Mouse (Mus musculus): ENCODE results near the gene Ppp1r3f. TPM values are rescaled to one million over a fixed set of nuclear protein-coding genes. Genes with fewer than 3 reads are reported as not detected.

Ppp1r3f gene
- 6.0 and 7.5 TPM in 2 replicates for polyA plus RNA-seq (2015; fragmentation: Nextera tagmentation; extraction: Ambion mirVana)

DNA sequence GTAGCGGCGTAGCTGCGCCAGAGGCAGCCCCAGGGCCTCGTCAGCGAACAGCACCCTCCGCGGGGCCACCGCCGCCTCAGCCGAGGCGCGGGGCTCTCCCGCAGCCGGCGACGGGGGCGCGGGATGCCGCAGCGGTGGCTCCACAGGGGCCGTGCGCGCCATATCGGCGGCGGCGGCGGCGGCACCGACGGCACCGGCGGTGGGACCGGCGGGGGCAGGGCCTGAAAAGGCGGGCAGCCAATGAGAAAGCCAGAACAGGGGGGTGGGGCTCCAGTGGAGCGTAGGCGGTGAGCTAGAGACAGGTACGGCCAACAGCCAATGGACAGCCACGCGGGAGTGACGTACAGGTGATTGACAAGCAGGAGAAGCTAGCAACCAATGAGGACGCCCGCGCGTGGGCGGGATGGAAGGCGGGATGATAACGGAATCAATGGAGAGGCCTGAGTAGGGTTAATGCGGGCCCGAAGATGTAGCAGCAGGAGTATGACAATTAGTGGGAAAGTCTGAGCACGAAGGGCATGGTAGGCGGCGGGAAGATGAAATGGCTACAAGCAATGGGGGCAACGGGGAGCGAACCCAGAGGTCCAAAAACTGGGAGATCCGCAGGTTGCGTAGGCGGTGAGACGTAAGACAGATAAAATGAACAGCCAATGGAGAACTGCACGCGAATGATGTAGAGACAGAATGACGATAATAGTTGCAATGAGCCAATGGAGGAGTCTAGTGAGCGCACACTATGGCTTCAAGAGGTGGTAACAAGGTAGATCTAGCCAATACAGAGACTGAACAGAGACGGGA lies at the start of gene Ppp1r3f:
Gene Ppp1r3f (minus strand): TSS at position 197 of the 798 bp plus-strand sequence.
- H3K4me3 ChIP-seq (replicated peaks) = peak within 1 kb of the TSS; percentile 53
- peak; percentile 97 for ATAC-seq (ENCODE audit: low FRiP score)
- peak within 1 kb of the TSS; percentile 65 for H3K9ac ChIP-seq (replicated peaks)
- peak within 1 kb of the TSS; percentile 94 for H3K27ac ChIP-seq (replicated peaks)
- H3K27me3 ChIP-seq (replicated peaks) = no peaks in the 10 kb centered on the region
- WGBS = 20% methylated on average over 60 of the region's 65 CpGs
- H3K4me1 ChIP-seq = peaks cover 30% of the 10 kb centered on the region
- H3K4me2 ChIP-seq = peak within 1 kb of the TSS; percentile 65
- no peaks in the 10 kb centered on the region for H3K9me3 ChIP-seq (replicated peaks)
- no peaks in the 10 kb centered on the region for H3K36me3 ChIP-seq

DNA sequence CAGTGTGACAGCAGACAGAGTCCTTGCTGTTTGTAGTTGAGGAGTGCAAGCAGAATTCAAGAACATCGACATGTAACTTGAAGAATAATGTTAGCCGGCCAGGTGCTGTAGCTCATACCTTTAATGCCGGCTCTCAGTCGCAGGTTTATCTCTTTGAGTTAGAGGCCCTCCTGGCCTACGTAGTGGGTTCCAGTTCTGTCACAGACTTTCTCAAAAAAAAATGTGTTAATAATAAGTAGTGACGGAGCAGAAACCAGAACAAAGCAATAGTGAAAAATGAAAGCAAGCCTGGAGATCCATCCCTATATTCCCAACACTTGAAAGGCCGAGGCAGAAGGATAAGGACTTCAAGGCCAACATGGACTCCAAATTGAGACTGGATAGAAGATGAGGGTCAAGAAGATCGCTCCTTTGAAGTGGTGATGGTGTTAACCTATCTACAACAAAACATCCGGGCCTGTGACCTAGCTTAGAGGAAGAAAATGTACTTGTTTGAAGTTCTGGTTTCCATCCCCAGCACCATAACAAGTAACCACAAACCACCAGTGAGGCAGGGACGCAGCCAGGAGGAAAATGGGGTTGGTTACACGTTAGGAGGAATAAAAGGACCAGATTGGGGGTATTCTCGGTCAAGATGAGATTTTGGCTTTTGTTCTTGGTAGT lies 43.9 kb upstream of the Ppp1r3f start:
- ATAC-seq (ENCODE audit: low FRiP score) = no peak
- H3K27me3 ChIP-seq (replicated peaks) = no peaks in the 10 kb centered on the region
- 84% methylated on average over 12 of the region's 12 CpGs for WGBS
- no peak overlapping the region for H3K4me3 ChIP-seq (replicated peaks)
- H3K9ac ChIP-seq (replicated peaks) = no peak overlapping the region
- no peaks in the 10 kb centered on the region for H3K4me1 ChIP-seq
- no peaks in the 10 kb centered on the region for H3K36me3 ChIP-seq
- H3K4me2 ChIP-seq = no peak overlapping the region
- no peaks in the 10 kb centered on the region for H3K9me3 ChIP-seq (replicated peaks)
- H3K27ac ChIP-seq (replicated peaks) = no peak overlapping the region

DNA sequence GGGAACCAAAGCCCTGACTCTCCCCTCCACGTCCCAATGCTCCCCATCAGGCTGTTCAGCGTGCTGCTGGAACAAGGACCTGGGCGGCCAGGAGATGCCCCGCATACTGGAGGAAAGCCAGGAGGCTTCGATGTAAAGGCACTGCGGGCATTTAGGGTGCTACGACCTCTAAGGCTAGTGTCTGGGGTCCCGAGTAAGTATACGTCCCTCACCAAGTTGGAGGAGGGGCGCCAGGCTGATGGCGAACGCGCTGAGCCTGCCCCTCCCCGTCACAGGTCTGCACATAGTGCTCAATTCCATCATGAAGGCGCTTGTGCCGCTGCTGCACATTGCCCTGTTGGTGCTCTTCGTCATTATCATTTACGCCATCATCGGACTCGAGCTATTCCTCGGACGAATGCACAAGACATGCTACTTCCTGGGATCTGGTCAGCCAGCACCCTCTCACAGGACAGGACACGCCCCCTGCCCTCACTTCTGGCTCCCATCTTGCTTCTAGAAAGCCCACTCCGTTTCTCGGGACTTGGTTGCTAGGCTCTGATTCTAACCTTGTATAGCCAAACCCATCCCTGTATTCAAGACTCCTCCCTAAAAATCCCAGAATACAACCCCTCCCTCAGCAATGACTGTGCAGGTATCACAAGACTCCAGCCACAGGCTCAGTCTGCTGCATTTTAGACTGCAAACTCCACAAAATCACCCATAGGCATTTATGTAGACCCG lies 36.6 kb upstream of the Ppp1r3f start:
- peak overlapping the region; percentile 60 for H3K27ac ChIP-seq (replicated peaks)
- peak overlapping the region; percentile 49 for H3K9ac ChIP-seq (replicated peaks)
- WGBS = 29% methylated on average over 26 of the region's 26 CpGs

DNA sequence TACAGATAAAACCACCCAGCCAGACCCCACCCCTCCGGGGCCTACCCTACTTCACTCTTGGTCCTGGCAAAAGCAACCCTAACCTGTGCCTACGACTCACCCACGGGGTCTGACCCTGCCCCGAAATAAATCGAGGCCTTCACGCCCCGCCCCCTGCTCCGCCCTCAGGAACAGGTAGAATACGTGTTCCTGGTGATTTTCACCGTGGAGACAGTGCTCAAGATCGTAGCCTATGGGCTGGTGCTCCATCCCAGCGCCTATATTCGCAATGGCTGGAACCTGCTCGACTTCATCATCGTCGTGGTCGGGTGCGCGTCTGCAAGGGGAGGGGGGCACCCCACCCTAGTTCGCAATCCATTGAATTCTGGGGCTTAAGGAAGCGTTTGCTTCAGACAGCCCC lies 36.0 kb upstream of the Ppp1r3f start:
- 34% methylated on average over 21 of the region's 21 CpGs for WGBS
- Histone ChIP-seq H3K36me3 (no peaks in the 10 kb centered on the region), H3K27ac (replicated peaks) (peak overlapping the region; percentile 60), H3K4me3 (replicated peaks) (peak overlapping the region; percentile 42), H3K4me2 (peak overlapping the region; percentile 72), H3K9ac (replicated peaks) (peak overlapping the region; percentile 49), H3K9me3 (replicated peaks) (no peaks in the 10 kb centered on the region), H3K4me1 (no peaks in the 10 kb centered on the region), H3K27me3 (replicated peaks) (no peaks in the 10 kb centered on the region)
- ATAC-seq (ENCODE audit: low FRiP score) = peak; percentile 60

More for the DNA sequence above, 36.6 kb upstream of the Ppp1r3f start:
- Histone ChIP-seq H3K4me3 (replicated peaks) (peak overlapping the region; percentile 42), H3K27me3 (replicated peaks) (no peaks in the 10 kb centered on the region), H3K4me2 (peak overlapping the region; percentile 72), H3K36me3 (no peaks in the 10 kb centered on the region), H3K9me3 (replicated peaks) (no peaks in the 10 kb centered on the region), H3K4me1 (no peaks in the 10 kb centered on the region)
- peak; percentile 78 for ATAC-seq (ENCODE audit: low FRiP score)

DNA sequence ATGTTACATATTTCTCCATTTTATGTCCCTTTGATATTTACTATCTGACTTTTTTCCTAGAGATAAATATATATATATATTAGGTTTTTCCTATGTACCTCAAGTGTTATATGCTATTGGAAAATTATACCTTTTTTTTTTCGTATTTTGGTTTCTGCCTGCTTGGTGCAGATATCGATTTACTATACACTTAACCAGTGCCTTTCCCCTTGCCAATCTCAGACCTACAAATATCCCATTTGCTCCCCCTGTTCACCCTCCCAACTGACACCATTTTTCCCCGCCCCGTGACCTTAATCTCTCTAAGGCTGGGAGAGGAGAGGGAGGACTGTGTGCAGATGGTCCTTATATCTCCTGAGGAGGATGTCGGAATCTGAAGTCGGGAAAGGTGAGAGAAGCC lies 32.7 kb upstream of the Ppp1r3f start, which contains the start of gene Cacna1f:
Gene Cacna1f (plus strand): TSS at position 301 of the 400 bp plus-strand sequence.
- Histone ChIP-seq H3K9ac (replicated peaks) (no peak within 1 kb of the TSS), H3K36me3 (no peaks in the 10 kb centered on the region), H3K4me2 (no peak within 1 kb of the TSS), H3K27me3 (replicated peaks) (no peaks in the 10 kb centered on the region), H3K4me3 (replicated peaks) (no peak within 1 kb of the TSS), H3K9me3 (replicated peaks) (no peaks in the 10 kb centered on the region), H3K27ac (replicated peaks) (no peak within 1 kb of the TSS), H3K4me1 (peaks cover 10% of the 10 kb centered on the region)
- ATAC-seq (ENCODE audit: low FRiP score) = no peak
- WGBS = 85% methylated on average over 6 of the region's 6 CpGs

DNA sequence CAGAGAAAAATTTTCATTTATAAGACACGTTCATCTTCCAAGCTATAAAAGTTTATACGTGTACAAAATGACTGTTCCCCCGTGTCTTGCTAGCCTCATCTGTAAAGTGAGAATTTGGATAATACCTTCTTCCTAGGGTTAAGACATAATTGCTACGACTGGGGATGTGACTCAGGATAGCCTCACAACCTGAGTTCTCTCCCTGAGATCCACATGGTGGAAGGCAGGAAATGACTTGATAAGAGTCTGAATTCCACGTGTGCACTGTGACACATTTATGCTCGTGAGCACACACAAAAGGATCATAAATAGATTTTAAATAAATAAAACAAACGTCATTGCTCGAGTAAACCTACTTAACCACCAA lies 31.5 kb upstream of the Ppp1r3f start:
- H3K27ac ChIP-seq (replicated peaks) = no peak overlapping the region
- H3K4me2 ChIP-seq = 0 out of 2 replicates have a peak overlapping the region, but pooled peaks have one; percentile 56
- 46% methylated on average over 8 of the region's 8 CpGs for WGBS
- peaks cover 10% of the 10 kb centered on the region for H3K4me1 ChIP-seq
- H3K4me3 ChIP-seq (replicated peaks) = no peak overlapping the region
- no peaks in the 10 kb centered on the region for H3K27me3 ChIP-seq (replicated peaks)
- no peaks in the 10 kb centered on the region for H3K9me3 ChIP-seq (replicated peaks)
- no peaks in the 10 kb centered on the region for H3K36me3 ChIP-seq
- no peak; the same call in 1 of the 2 replicates for ATAC-seq (ENCODE audit: low FRiP score)
- no peak overlapping the region for H3K9ac ChIP-seq (replicated peaks)

DNA sequence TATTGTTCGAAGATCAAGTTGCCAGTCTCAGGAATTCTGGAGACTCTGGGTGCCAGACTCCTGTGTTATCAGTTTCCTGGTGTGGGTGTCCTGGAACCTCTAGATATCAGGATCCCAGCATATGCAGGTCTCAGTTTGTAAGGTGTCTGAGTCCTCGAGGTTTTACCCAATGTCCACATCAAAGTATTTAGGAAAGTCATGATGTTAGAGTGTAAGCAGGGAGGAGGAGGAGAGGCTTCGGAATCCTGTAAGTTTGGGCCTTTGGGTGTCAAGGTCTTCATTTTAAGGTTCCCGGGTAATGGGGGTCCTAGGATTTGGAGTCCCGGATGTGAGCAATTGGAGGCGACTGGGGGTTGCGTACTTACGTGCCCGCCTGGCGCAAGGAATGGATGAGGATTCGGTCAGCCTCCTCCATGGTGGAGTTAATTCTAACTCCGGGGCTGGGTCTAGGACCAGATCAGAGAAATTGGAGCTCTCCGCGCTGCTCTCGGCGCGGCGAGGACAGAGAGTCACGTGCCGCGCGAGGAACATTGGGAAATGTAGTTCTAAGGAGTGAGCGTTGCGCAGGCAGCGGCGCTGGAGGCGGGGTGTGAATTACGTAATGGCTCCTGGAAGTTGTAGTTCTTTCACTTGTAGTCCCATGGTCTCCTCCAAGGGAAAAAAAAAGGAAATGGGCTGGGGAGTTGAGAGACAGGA lies 30.9 kb upstream of the Ppp1r3f start, which contains the start of gene Ccdc22:
Gene Ccdc22 (minus strand): TSS at position 639 of the 696 bp plus-strand sequence.
- no peaks in the 10 kb centered on the region for H3K27me3 ChIP-seq (replicated peaks)
- no peaks in the 10 kb centered on the region for H3K36me3 ChIP-seq
- ATAC-seq (ENCODE audit: low FRiP score) = peak; percentile 91
- H3K4me2 ChIP-seq = peak within 1 kb of the TSS; percentile 56
- peak within 1 kb of the TSS; percentile 51 for H3K4me3 ChIP-seq (replicated peaks)
- H3K4me1 ChIP-seq = peaks cover 10% of the 10 kb centered on the region
- no peaks in the 10 kb centered on the region for H3K9me3 ChIP-seq (replicated peaks)
- WGBS = 22% methylated on average over 28 of the region's 28 CpGs
- H3K27ac ChIP-seq (replicated peaks) = peak within 1 kb of the TSS; percentile 71
- peak within 1 kb of the TSS; percentile 42 for H3K9ac ChIP-seq (replicated peaks)

DNA sequence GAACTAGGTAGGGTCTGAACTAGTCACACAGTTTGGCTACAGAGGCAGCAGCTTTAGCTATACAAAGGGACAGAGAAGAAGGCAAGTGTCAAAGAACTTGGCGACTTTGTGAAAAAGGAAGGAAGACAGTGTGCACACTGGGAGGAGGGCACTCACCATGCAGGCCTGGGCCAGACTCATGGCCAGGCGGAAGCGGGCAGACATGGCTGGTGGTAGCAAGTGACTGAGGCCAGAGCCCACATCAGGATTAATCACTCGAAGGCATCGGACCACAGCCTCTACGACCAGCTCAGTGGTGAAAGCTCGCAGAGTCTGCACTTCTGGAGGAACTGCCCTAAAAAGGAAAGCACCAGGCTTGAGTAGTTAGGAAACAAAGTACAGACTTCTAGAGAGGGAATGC lies 29.9 kb upstream of the Ppp1r3f start:
- H3K36me3 ChIP-seq = 0 out of 2 replicates have a peak, but pooled peaks cover 2% of the 10 kb centered on the region
- 94% methylated on average over 7 of the region's 7 CpGs for WGBS
- no peak for ATAC-seq (ENCODE audit: low FRiP score)
- no peaks in the 10 kb centered on the region for H3K9me3 ChIP-seq (replicated peaks)
- H3K27ac ChIP-seq (replicated peaks) = no peak overlapping the region
- peaks cover 10% of the 10 kb centered on the region for H3K4me1 ChIP-seq
- no peaks in the 10 kb centered on the region for H3K27me3 ChIP-seq (replicated peaks)
- H3K4me2 ChIP-seq = peak overlapping the region; percentile 56
- H3K9ac ChIP-seq (replicated peaks) = no peak overlapping the region
- 0 out of 2 replicates have a peak overlapping the region, but pooled peaks have one; percentile 51 for H3K4me3 ChIP-seq (replicated peaks)

DNA sequence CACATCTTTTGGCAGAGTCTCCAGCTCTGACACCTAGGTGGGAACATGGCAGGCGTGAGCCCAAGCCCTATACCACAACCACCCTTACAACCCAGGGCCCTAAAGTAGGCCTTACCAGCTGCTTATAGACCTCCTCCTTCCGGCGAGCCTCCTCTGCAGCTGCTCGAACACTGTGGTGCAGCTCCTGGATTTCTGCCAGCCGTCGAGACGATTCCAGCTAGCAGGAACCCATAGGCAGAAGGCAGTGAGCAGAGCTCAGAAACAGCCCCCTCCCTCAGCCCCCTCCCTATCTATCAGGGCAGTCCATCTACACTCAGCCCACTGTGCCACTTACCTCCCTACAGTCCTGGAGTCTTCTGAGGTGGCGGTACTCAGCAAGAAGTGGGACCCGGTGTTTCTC lies 21.3 kb upstream of the Ppp1r3f start:
- no peak overlapping the region for H3K4me3 ChIP-seq (replicated peaks)
- no peaks in the 10 kb centered on the region for H3K9me3 ChIP-seq (replicated peaks)
- H3K27me3 ChIP-seq (replicated peaks) = no peaks in the 10 kb centered on the region
- no peaks in the 10 kb centered on the region for H3K4me1 ChIP-seq
- 92% methylated on average over 9 of the region's 9 CpGs for WGBS
- H3K9ac ChIP-seq (replicated peaks) = no peak overlapping the region
- no peak overlapping the region for H3K4me2 ChIP-seq
- no peak for ATAC-seq (ENCODE audit: low FRiP score)
- H3K27ac ChIP-seq (replicated peaks) = no peak overlapping the region
- peaks cover 8% of the 10 kb centered on the region; the same call in 1 of the 2 replicates for H3K36me3 ChIP-seq

DNA sequence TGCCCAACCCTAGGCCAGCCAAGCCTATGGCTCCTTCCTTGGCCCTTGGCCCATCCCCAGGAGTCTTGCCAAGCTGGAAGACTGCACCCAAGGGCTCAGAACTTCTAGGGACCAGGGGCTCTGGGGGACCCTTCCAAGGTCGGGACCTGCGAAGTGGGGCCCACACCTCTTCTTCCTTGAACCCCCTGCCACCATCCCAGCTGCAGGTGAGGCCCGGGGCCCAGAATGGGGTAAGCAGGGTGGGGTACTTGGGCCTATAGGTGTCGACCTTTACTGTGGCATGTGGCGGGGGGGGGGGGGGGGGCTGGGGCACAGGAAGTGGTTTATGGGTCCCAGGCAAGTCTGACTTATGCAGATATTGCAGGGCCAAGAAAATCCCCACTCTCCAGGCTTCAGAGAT lies 12.3 kb upstream of the Ppp1r3f start:
- no peak for ATAC-seq (ENCODE audit: low FRiP score)
- H3K4me3 ChIP-seq (replicated peaks) = no peak overlapping the region
- H3K4me1 ChIP-seq = no peaks in the 10 kb centered on the region
- H3K27me3 ChIP-seq (replicated peaks) = no peaks in the 10 kb centered on the region
- H3K9ac ChIP-seq (replicated peaks) = no peak overlapping the region
- H3K4me2 ChIP-seq = no peak overlapping the region
- H3K27ac ChIP-seq (replicated peaks) = no peak overlapping the region
- 0 out of 2 replicates have a peak, but pooled peaks cover 4% of the 10 kb centered on the region for H3K36me3 ChIP-seq
- H3K9me3 ChIP-seq (replicated peaks) = no peaks in the 10 kb centered on the region
- WGBS = 93% methylated on average over 4 of the region's 5 CpGs

DNA sequence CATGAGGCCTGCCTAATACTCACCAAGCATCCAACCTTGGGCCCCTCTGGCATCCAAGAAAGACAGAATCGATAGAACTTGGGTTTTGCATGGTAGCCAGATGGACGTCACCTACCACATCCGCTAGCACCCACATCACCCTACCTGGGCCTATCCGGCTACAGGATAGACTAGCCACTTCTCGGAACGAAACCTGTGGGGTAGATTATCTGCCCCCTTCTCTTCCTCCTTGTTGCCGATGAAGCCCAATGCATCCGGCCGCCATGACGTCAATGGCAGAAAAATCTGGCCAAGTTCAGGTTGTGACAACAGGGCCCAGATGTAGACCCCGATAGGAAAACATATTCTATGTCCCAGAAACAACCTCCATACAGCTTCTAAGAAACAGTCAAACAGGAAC lies 9.8 kb upstream of the Ppp1r3f start:
- WGBS = 97% methylated on average over 11 of the region's 11 CpGs
- Histone ChIP-seq H3K9me3 (replicated peaks) (no peaks in the 10 kb centered on the region), H3K27ac (replicated peaks) (no peak overlapping the region), H3K36me3 (no peaks in the 10 kb centered on the region), H3K4me2 (no peak overlapping the region), H3K4me3 (replicated peaks) (no peak overlapping the region), H3K27me3 (replicated peaks) (no peaks in the 10 kb centered on the region), H3K4me1 (no peaks in the 10 kb centered on the region), H3K9ac (replicated peaks) (no peak overlapping the region)
- ATAC-seq (ENCODE audit: low FRiP score) = no peak

Data from neural tube, embryonic 15.5 days (tissue).